Mouse (Mus musculus) stomach, embryonic 14.5 days (tissue): ENCODE data around the gene Padi4. TPM values are rescaled to one million over a fixed set of nuclear protein-coding genes. Genes with fewer than 3 reads are reported as not detected.

Experiments
- ATAC-seq: fragments of 200-750 bp; cut with Nextera tagmentation; 2 replicates; pipeline ENCODE4 v1.8.0; 2017; ENCODE audit warnings: low read depth, moderate TSS enrichment; ENCODE audit not compliant: insufficient number of reproducible peaks, insufficient read depth, low FRiP score
- H3K27ac ChIP-seq: fragments of 300-500 bp; sonication (generic); 2 replicates; pipeline ENCODE4 v1.5.1; 2014; ENCODE audit warnings: mild to moderate bottlenecking, low read length, moderate library complexity, mixed read lengths
- H3K27me3 ChIP-seq: fragments of 300-500 bp; sonication (generic); 2 replicates; pipeline ENCODE4 v1.6.1; 2014; ENCODE audit warnings: low read length, control low read depth, mixed read lengths; ENCODE audit not compliant: control insufficient read depth, insufficient read depth
- H3K36me3 ChIP-seq: fragments of 300-500 bp; sonication (generic); 2 replicates; pipeline ENCODE4 v1.6.1; 2014; ENCODE audit warnings: mild to moderate bottlenecking, control low read depth, low read length, moderate library complexity, mixed read lengths; ENCODE audit not compliant: control insufficient read depth, insufficient read depth
- H3K4me1 ChIP-seq: fragments of 300-500 bp; sonication (generic); 2 replicates; pipeline ENCODE4 v1.6.1; 2014; ENCODE audit warnings: low read length, control low read depth, mixed read lengths; ENCODE audit not compliant: control insufficient read depth, insufficient read depth
- H3K4me2 ChIP-seq: fragments of 300-500 bp; sonication (generic); replicated peaks from 2 replicates; pipeline ENCODE4 v1.6.1; 2014; ENCODE audit warnings: low read depth, low read length, control low read depth
- H3K4me3 ChIP-seq: fragments of 300-500 bp; sonication (generic); 2 replicates; pipeline ENCODE4 v1.5.1; 2014; ENCODE audit warnings: low read depth, low read length, control low read depth
- H3K9ac ChIP-seq: fragments of 300-500 bp; sonication (generic); replicated peaks from 2 replicates; pipeline ENCODE4 v1.6.1; 2014; ENCODE audit warnings: low read depth, mild to moderate bottlenecking, control low read depth, low read length, moderate library complexity, mixed read lengths
- H3K9me3 ChIP-seq: fragments of 300-500 bp; sonication (generic); 2 replicates; pipeline ENCODE4 v1.6.1; 2016; ENCODE audit warnings: low read depth, low read length, control low read depth; ENCODE audit not compliant: control insufficient read depth
- WGBS: fragments of 180-500 bp; shearing (Covaris S2); extraction: QIAGEN DNeasy Blood & Tissue Kit; methylation state at CpG from one replicate; pipeline ENCODE4 v1.1.7; 2014; 5-methylcytosine and 5-hydroxymethylcytosine counted together
- polyA plus RNA-seq: library from polyadenylated mRNA; unstranded; fragments of >200 nt; fragmentation: Nextera tagmentation; extraction: Ambion mirVana; gene quantifications from 2 replicates; pipeline ENCODE4 v1.2.1, GENCODE M21; 2014

The Padi4 gene
- polyA plus RNA-seq, 1 experiment from 2014 or later, result 1.7 TPM

DNA sequence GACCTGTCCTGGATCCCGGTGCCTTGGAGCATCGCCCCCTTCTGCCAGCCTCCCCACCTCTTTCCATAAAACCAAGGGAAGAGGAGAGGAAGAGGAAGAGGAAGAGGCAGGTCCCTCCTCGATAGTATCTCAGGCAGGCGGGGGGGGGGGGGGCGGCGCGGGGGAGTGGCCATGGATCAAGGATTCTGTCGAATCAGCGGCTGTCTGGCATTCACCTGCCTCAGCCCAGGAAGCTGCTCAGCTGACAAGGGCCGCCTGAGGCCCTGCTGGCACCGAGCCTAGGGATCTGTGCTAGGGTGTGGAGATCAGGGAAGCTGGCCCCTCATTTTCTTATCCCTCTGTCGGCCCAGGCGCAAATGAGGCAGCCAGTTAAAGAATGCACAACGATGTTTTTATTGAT lies 38.6 kb upstream of the Padi4 start:
- no peaks in the 10 kb centered on the region for H3K9me3 ChIP-seq
- no peak overlapping the region for H3K4me2 ChIP-seq
- no peak overlapping the region for H3K4me3 ChIP-seq
- no peaks in the 10 kb centered on the region for H3K36me3 ChIP-seq
- no peak overlapping the region for H3K27ac ChIP-seq
- 26% methylated on average over 10 of the region's 14 CpGs for WGBS
- H3K4me1 ChIP-seq, result 0 out of 2 replicates have a peak, but pooled peaks cover 6% of the 10 kb centered on the region
- ATAC-seq, result no peak
- no peak overlapping the region for H3K9ac ChIP-seq
- H3K27me3 ChIP-seq, result no peaks in the 10 kb centered on the region

DNA sequence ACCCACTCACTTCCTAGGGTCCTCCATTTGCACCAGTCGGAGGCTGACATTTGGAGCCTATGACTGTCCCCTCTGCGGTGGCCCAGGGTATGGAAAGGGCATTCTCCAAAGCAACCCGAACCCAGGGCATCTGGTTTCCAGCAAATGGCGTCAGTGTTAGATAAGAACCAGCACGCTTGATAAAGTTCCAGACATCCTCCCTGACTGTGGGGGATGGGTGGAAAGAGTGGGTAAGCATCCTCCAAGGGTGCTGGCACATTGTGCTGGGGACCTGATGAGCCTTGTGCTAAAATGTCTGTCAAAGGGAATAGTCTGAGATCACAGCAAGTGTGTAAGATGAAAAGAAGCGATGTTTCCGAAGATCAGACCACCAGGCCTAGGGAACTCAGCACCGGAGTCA lies 38.2 kb upstream of the Padi4 start:
- H3K36me3 ChIP-seq, result no peaks in the 10 kb centered on the region
- 51% methylated on average over 8 of the region's 8 CpGs for WGBS
- 0 out of 2 replicates have a peak, but pooled peaks cover 6% of the 10 kb centered on the region for H3K4me1 ChIP-seq
- ATAC-seq, result no peak
- H3K4me3 ChIP-seq, result no peak overlapping the region
- H3K9ac ChIP-seq, result no peak overlapping the region
- H3K4me2 ChIP-seq, result no peak overlapping the region
- H3K27me3 ChIP-seq, result no peaks in the 10 kb centered on the region
- H3K9me3 ChIP-seq, result no peaks in the 10 kb centered on the region
- H3K27ac ChIP-seq, result no peak overlapping the region

GRCm38 (mm10) chr4:140810458-140811260 lies 36.6 kb upstream of the Padi4 start, which contains the start of gene Padi3:
Gene Padi3, minus strand, starts transcription at chr4:140810648.
- no peak within 1 kb of the TSS for H3K9ac ChIP-seq
- no peaks in the 10 kb centered on the region for H3K4me1 ChIP-seq
- no peak for ATAC-seq
- H3K9me3 ChIP-seq, result no peaks in the 10 kb centered on the region
- 64% methylated on average over 16 of the region's 16 CpGs for WGBS
- H3K27me3 ChIP-seq, result no peaks in the 10 kb centered on the region
- no peaks in the 10 kb centered on the region for H3K36me3 ChIP-seq
- no peak within 1 kb of the TSS for H3K4me3 ChIP-seq
- H3K4me2 ChIP-seq, result no peak within 1 kb of the TSS
- no peak within 1 kb of the TSS for H3K27ac ChIP-seq

DNA sequence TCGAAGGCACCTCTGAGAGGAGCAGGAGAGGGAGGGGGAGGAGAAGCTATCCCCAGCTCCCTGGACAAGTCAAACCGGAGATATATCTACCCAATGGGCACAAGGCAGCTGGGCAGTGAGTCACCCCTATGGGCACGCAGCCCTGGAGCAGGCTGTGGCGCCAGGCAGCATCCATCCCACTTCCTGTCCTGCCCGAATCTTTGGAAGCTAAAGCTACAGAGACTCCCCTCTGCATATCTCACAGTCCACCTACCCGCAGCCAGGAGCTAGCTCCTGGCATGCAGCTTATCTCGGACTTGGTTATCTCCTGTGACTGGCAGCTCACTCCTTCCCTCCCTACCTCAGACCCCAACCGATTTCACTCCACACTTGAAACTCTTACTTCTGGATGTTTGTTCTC lies 35.1 kb upstream of the Padi4 start:
- Histone ChIP-seq H3K4me2 (no peak overlapping the region), H3K27me3 (no peaks in the 10 kb centered on the region), H3K36me3 (no peaks in the 10 kb centered on the region), H3K9ac (no peak overlapping the region), H3K4me1 (no peaks in the 10 kb centered on the region), H3K4me3 (no peak overlapping the region), H3K9me3 (no peaks in the 10 kb centered on the region), H3K27ac (no peak overlapping the region)
- no peak for ATAC-seq
- WGBS, result 68% methylated on average over 8 of the region's 8 CpGs

GRCm38 (mm10) chr4:140804601-140805000 lies 30.6 kb upstream of the Padi4 start:
- Histone ChIP-seq H3K27ac (no peak overlapping the region), H3K27me3 (no peaks in the 10 kb centered on the region), H3K4me3 (no peak overlapping the region), H3K9ac (no peak overlapping the region), H3K9me3 (no peaks in the 10 kb centered on the region), H3K4me1 (no peaks in the 10 kb centered on the region), H3K4me2 (no peak overlapping the region), H3K36me3 (no peaks in the 10 kb centered on the region)
- ATAC-seq, result no peak
- WGBS, result 63% methylated on average over 9 of the region's 9 CpGs

GRCm38 (mm10) chr4:140801364-140801763 lies 27.3 kb upstream of the Padi4 start:
- H3K27ac ChIP-seq, result no peak overlapping the region
- no peak for ATAC-seq
- 61% methylated on average over 3 of the region's 3 CpGs for WGBS
- no peaks in the 10 kb centered on the region for H3K27me3 ChIP-seq
- H3K4me3 ChIP-seq, result no peak overlapping the region
- H3K36me3 ChIP-seq, result no peaks in the 10 kb centered on the region
- no peaks in the 10 kb centered on the region for H3K4me1 ChIP-seq
- H3K4me2 ChIP-seq, result no peak overlapping the region
- no peaks in the 10 kb centered on the region for H3K9me3 ChIP-seq
- no peak overlapping the region for H3K9ac ChIP-seq

DNA sequence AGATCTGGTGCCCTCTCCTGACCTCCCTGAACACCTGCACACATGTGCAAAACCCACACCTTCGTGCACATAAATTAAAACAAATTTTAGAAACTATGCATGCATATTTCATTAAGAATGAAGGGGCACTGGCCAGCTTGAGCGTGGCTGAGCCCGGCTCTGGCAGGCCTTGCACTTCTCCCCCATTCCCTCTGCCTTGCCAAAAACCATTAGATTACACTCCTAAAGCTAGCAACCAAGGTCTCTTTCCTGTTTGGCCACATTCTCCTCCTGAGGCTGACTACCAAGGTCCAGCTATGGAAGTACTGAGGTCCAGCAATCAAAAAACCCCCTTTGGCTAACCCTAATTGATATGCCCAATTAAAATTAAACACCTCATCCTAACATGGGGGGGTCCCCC lies 22.8 kb upstream of the Padi4 start:
- H3K27ac ChIP-seq, result no peak overlapping the region
- H3K27me3 ChIP-seq, result no peaks in the 10 kb centered on the region
- 75% methylated on average over 3 of the region's 3 CpGs for WGBS
- H3K4me3 ChIP-seq, result no peak overlapping the region
- H3K36me3 ChIP-seq, result no peaks in the 10 kb centered on the region
- ATAC-seq, result no peak
- no peaks in the 10 kb centered on the region for H3K4me1 ChIP-seq
- no peaks in the 10 kb centered on the region for H3K9me3 ChIP-seq
- no peak overlapping the region for H3K9ac ChIP-seq
- H3K4me2 ChIP-seq, result no peak overlapping the region

DNA sequence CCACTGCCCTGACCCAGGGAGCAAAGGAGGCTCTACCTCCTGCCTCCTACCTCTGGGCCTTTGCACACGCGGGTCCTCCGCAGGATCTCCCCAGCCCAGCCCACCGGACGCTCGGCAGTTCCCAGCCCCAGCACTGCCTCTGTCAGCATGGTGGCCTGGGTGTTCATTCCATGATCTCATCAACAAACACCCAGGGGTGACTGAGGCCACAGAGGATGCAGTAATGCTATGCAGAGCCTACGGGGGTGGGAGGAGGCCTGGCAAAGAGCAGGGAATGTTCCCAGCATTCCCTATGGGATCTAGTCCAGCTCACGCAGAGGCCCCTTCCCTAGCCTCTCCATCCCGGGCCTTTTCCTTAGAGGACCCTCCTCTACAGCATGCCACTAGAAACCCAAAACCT lies 20.6 kb upstream of the Padi4 start:
- H3K4me2 ChIP-seq, result no peak overlapping the region
- 81% methylated on average over 9 of the region's 9 CpGs for WGBS

DNA sequence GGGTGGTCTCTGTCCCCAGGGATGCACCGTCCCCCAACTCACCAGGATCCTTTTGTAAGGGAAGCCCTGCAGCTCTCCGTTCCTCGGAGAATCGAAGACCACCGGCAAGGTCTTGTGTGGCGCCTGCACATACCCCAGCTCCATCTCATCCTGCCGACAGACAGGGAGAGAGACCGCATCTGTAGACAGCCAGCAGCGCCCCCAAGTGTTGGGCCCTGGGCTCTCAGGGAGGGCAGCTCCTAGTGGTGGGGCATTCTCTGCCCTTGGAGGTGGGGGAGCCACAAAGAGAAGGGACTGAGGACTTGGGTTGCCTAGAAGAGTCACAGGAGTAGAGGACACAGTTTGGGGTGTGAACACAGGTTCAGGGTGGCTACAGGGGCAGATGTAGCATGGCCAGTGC lies 19.8 kb upstream of the Padi4 start:
- no peaks in the 10 kb centered on the region for H3K36me3 ChIP-seq
- no peak overlapping the region for H3K4me3 ChIP-seq
- no peak overlapping the region for H3K27ac ChIP-seq
- H3K4me1 ChIP-seq, result no peaks in the 10 kb centered on the region
- WGBS, result 60% methylated on average over 9 of the region's 9 CpGs
- ATAC-seq, result no peak
- no peaks in the 10 kb centered on the region for H3K9me3 ChIP-seq
- H3K4me2 ChIP-seq, result no peak overlapping the region
- no peaks in the 10 kb centered on the region for H3K27me3 ChIP-seq
- no peak overlapping the region for H3K9ac ChIP-seq

More for the DNA sequence above, 20.6 kb upstream of the Padi4 start:
- Histone ChIP-seq H3K9me3 (no peaks in the 10 kb centered on the region), H3K9ac (no peak overlapping the region), H3K27ac (no peak overlapping the region), H3K4me1 (no peaks in the 10 kb centered on the region), H3K4me3 (no peak overlapping the region), H3K27me3 (no peaks in the 10 kb centered on the region), H3K36me3 (no peaks in the 10 kb centered on the region)
- ATAC-seq, result no peak
